Mouse (Mus musculus) olfactory bulb, adult 2 months (tissue): ENCODE data around the gene Sfmbt1. TPM values are rescaled to one million over a fixed set of nuclear protein-coding genes. Genes with fewer than 3 reads are reported as not detected.
"Not testable (repeated sequence)": the region's sequence is repeated elsewhere in the genome, so short reads cannot be mapped to it uniquely, and the experiment has no call there.

Source experiments
- H3K27ac ChIP-seq: fragments of 200-500 bp; 2 replicates; pipeline ENCODE4 v1.5.1; 2012; ENCODE audit warnings: low read depth, low read length; ENCODE audit not compliant: insufficient read depth
- H3K4me1 ChIP-seq: fragments of 200-500 bp; 2 replicates; pipeline ENCODE4 v1.6.1; 2012; ENCODE audit warnings: low read length; ENCODE audit not compliant: control insufficient read depth, insufficient read depth
- H3K4me3 ChIP-seq: fragments of 200-500 bp; 2 replicates; pipeline ENCODE4 v1.5.1; 2012; ENCODE audit warnings: mild to moderate bottlenecking, low read depth, low read length, moderate library complexity; ENCODE audit not compliant: insufficient read depth
- CTCF ChIP-seq: fragments of 200-500 bp; IDR thresholded peaks from 2 replicates; pipeline ENCODE4 v1.5.1; 2012; ENCODE audit warnings: low read depth, mild to moderate bottlenecking, low read length, moderate library complexity; ENCODE audit not compliant: insufficient read depth
- POLR2A ChIP-seq: fragments of 200-500 bp; IDR thresholded peaks from 2 replicates; pipeline ENCODE4 v1.6.1; 2012; ENCODE audit warnings: mild to moderate bottlenecking, low read depth, low read length, moderate library complexity; ENCODE audit not compliant: insufficient read depth
- WGBS: fragments of 180-500 bp; shearing (Covaris S2); methylation state at CpG from one replicate; pipeline ENCODE4 v1.1.7; 2018; 5-methylcytosine and 5-hydroxymethylcytosine counted together
- polyA plus RNA-seq: library from polyadenylated mRNA; stranded (reverse); fragments of >200 nt; gene quantifications from 2 replicates; pipeline ENCODE4 v1.2.4, GENCODE M21; 2012; ENCODE audit warnings: low replicate concordance; ENCODE audit not compliant: missing spikeins, insufficient read depth, insufficient read length

Sfmbt1 gene
- polyA plus RNA-seq, 1 experiment = not detected

- WGBS = 98% methylated on average over 2 of the region's 2 CpGs
These were observed 2.8 kb upstream of the Sfmbt1 start for GRCm38 (mm10) chr14:30711892-30712291.

GRCm38 (mm10) chr14:30713769-30714168 lies 880 bp upstream of the Sfmbt1 start:
- Histone ChIP-seq H3K27ac (no peak overlapping the region), H3K4me3 (no peak overlapping the region), H3K4me1 (peaks cover 7% of the 10 kb centered on the region; the same call in 1 of the 2 replicates)
- 90% methylated on average over 1 of the region's 1 CpGs for WGBS
- TF ChIP-seq POLR2A = no peak
- TF ChIP-seq CTCF = no peak

More at GRCm38 (mm10) chr14:30711892-30712291, 2.8 kb upstream of the Sfmbt1 start:
- no peak for TF ChIP-seq CTCF
- TF ChIP-seq POLR2A = no peak
- Histone ChIP-seq H3K4me3 (no peak overlapping the region), H3K4me1 (peaks cover 7% of the 10 kb centered on the region; the same call in 1 of the 2 replicates), H3K27ac (no peak overlapping the region)

- peak; percentile 47; the same call in 1 of the 2 replicates for TF ChIP-seq POLR2A
- TF ChIP-seq CTCF = no peak
- peak overlapping the region; percentile 73 for H3K27ac ChIP-seq
- H3K4me1 ChIP-seq = peaks cover 9% of the 10 kb centered on the region
- peak overlapping the region; percentile 67 for H3K4me3 ChIP-seq
- WGBS = 1% methylated on average over 46 of the region's 68 CpGs
These were observed 985 bp downstream of the Sfmbt1 start for GRCm38 (mm10) chr14:30715618-30716050.

- TF ChIP-seq CTCF (no peak), POLR2A (no peak)
- H3K27ac ChIP-seq = no peak overlapping the region
- WGBS = under 1% methylated on average over 67 of the region's 106 CpGs
- H3K4me3 ChIP-seq = peak overlapping the region; percentile 67
- H3K4me1 ChIP-seq = peaks cover 9% of the 10 kb centered on the region
These were observed 1.7 kb downstream of the Sfmbt1 start for GRCm38 (mm10) chr14:30716051-30716952.

- no peak overlapping the region for H3K27ac ChIP-seq
- 3% methylated on average over 7 of the region's 7 CpGs for WGBS
- peaks cover 9% of the 10 kb centered on the region for H3K4me1 ChIP-seq
- H3K4me3 ChIP-seq = peak overlapping the region; percentile 67
- TF ChIP-seq POLR2A (no peak), CTCF (no peak)
These were observed 2.3 kb downstream of the Sfmbt1 start for GRCm38 (mm10) chr14:30716953-30717285.

- not testable (repeated sequence) for H3K4me3 ChIP-seq, H3K4me1 ChIP-seq, H3K27ac ChIP-seq
- 93% methylated on average over 1 of the region's 1 CpGs for WGBS
These were observed 4.0 kb downstream of the Sfmbt1 start for GRCm38 (mm10) chr14:30718696-30719095.

- Histone ChIP-seq H3K4me3 (no peak overlapping the region), H3K4me1 (peaks cover 9% of the 10 kb centered on the region), H3K27ac (no peak overlapping the region)
- no peak for TF ChIP-seq CTCF
- no peak for TF ChIP-seq POLR2A
- WGBS = 22% methylated on average over 1 of the region's 1 CpGs
These were observed 4.9 kb downstream of the Sfmbt1 start for GRCm38 (mm10) chr14:30719514-30719913.

- WGBS = 76% methylated on average over 1 of the region's 1 CpGs
- Histone ChIP-seq H3K4me1 (peaks cover 2% of the 10 kb centered on the region; the same call in 1 of the 2 replicates), H3K27ac (no peak overlapping the region), H3K4me3 (no peak overlapping the region)
- TF ChIP-seq CTCF (no peak), POLR2A (no peak)
These were observed 7.2 kb downstream of the Sfmbt1 start for GRCm38 (mm10) chr14:30721850-30722249.

GRCm38 (mm10) chr14:30722406-30722805 lies 7.8 kb downstream of the Sfmbt1 start:
- TF ChIP-seq CTCF (no peak), POLR2A (no peak)
- H3K4me3 ChIP-seq = no peak overlapping the region
- no peak overlapping the region for H3K27ac ChIP-seq
- H3K4me1 ChIP-seq = peaks cover 2% of the 10 kb centered on the region; the same call in 1 of the 2 replicates
- 73% methylated on average over 5 of the region's 5 CpGs for WGBS

GRCm38 (mm10) chr14:30731896-30732295 lies 17.2 kb downstream of the Sfmbt1 start:
- 0 out of 2 replicates have a peak, but pooled peaks cover 2% of the 10 kb centered on the region for H3K4me1 ChIP-seq
- no peak for TF ChIP-seq POLR2A
- no peak for TF ChIP-seq CTCF
- 41% methylated on average over 3 of the region's 3 CpGs for WGBS

More at GRCm38 (mm10) chr14:30731896-30732295, 17.2 kb downstream of the Sfmbt1 start:
- H3K4me3 ChIP-seq = no peak overlapping the region
- H3K27ac ChIP-seq = no peak overlapping the region
